Mouse (Mus musculus): ENCODE results near the gene Sec24d.

Gene Sec24d

GRCm38 (mm10) chr3:123266753-123267651, at the start of gene Sec24d:
Sec24d (plus strand) TSS chr3:123267455.
- in situ Hi-C loops (cut with MboI, MseI), result no loop called here

DNA sequence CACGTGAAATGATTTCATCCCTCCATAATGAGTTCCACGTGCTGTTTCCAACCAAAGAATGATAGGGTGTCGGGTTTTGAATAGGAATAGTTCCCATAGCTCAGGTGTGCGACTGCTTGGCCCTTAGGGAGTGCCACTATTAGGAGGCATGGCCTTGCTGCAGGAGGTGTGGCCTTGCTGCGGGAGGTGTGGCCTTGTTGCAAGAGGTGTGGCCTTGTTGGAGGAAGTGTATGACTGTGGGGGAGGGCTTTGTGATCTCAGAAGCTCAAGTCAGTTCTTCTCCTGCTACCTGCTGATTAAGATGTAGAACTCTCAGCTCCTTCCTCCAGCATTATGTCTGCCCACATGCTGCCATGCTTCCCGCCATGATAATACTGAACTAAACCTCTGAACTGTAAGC, 48.6 kb upstream of the Sec24d start:
- in situ Hi-C loops (cut with MboI, MseI), result no loop called here

DNA sequence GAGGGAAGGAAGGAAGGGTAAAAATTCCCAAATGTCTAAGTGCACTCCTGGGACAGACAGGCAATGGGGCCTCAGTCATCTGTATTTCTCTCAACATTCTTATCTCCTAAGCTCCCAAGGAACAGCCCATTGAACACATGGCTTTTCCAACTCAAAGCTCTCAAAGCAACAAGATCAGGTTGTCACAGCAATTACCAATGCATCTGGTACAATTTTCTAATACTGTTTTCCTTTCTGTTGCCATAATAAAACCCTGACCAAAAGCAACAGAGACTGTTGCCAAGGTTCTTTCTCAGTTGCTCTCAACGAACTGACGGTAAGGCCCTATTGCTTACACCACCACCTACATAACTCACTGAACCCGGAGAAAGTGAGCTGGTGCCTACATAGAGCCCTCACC, 40.0 kb upstream of the Sec24d start:
- in situ Hi-C loops (cut with MboI, MseI), result loop anchor here (5.0 kb wide), 1 partner anchor 90 kb away; no protein-coding TSS in a partner anchor

- in situ Hi-C loops (cut with MboI, MseI), result loop anchor here (10.0 kb wide), 1 partner anchor 123 kb away; no protein-coding TSS in a partner anchor
These were observed 35.6 kb upstream of the Sec24d start for GRCm38 (mm10) chr3:123231639-123232038.

GRCm38 (mm10) chr3:123234191-123234836, 32.9 kb upstream of the Sec24d start:
- in situ Hi-C loops (cut with MboI, MseI), result loop anchor here (10.0 kb wide), 1 partner anchor 120 kb away; no protein-coding TSS in a partner anchor

- in situ Hi-C loops (cut with MboI, MseI), result loop anchor here (10.0 kb wide), 1 partner anchor 119 kb away; no protein-coding TSS in a partner anchor
These were observed 31.8 kb upstream of the Sec24d start for GRCm38 (mm10) chr3:123235495-123235894.

GRCm38 (mm10) chr3:123235921-123236320, 31.3 kb upstream of the Sec24d start, which contains the start of gene Synpo2:
Synpo2 (minus strand) TSS chr3:123236149.
- in situ Hi-C loops (cut with MboI, MseI), result loop anchor here (10.0 kb wide), 1 partner anchor 119 kb away; no protein-coding TSS in a partner anchor

DNA sequence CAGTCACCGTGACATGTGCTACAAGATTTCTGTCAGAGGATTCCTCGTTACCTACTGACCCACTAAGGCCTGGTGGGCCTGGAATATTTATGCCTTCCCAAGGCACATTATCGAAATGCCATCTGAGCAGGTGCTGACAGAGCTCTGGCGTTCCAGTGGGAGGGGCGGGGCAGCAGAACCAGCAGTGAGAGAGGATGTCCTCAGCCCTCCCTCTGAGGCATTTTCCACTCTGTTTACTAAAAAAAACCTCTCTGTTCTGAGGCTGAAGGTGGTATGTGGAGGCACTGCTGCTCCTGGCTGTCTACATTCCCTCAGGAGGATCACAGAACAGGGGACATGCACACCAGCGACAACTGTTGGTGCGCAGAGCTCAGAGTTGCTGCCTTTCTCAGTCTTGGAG, 30.2 kb upstream of the Sec24d start:
- in situ Hi-C loops (cut with MboI, MseI), result loop anchor here (10.0 kb wide), 1 partner anchor 118 kb away; no protein-coding TSS in a partner anchor

DNA sequence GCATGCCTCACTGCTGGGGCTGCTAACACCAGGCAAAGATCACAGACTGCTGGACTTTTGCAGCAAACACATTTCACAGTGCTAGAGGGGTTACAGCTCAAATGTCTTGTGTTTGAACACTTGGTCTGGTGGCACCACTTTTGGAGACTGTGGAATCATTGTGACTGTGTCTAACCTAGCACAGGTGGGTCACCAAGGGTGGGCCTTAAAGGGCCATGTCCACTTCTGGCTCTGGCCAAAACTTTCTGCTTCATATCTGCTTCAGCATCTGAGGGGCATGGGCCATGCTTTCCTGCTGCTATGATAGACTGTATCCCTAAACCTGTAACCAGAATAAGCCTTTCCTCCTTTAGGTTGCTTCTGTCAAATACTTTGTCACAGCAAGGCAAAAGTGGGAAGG, 29.8 kb upstream of the Sec24d start:
- in situ Hi-C loops (cut with MboI, MseI), result loop anchor here (10.0 kb wide), 1 partner anchor 117 kb away; no protein-coding TSS in a partner anchor

GRCm38 (mm10) chr3:123244376-123244775, 22.9 kb upstream of the Sec24d start:
- in situ Hi-C loops (cut with MboI, MseI), result no loop called here

- in situ Hi-C loops (cut with MboI, MseI), result no loop called here
These were observed 21.6 kb upstream of the Sec24d start for GRCm38 (mm10) chr3:123245646-123246045.

DNA sequence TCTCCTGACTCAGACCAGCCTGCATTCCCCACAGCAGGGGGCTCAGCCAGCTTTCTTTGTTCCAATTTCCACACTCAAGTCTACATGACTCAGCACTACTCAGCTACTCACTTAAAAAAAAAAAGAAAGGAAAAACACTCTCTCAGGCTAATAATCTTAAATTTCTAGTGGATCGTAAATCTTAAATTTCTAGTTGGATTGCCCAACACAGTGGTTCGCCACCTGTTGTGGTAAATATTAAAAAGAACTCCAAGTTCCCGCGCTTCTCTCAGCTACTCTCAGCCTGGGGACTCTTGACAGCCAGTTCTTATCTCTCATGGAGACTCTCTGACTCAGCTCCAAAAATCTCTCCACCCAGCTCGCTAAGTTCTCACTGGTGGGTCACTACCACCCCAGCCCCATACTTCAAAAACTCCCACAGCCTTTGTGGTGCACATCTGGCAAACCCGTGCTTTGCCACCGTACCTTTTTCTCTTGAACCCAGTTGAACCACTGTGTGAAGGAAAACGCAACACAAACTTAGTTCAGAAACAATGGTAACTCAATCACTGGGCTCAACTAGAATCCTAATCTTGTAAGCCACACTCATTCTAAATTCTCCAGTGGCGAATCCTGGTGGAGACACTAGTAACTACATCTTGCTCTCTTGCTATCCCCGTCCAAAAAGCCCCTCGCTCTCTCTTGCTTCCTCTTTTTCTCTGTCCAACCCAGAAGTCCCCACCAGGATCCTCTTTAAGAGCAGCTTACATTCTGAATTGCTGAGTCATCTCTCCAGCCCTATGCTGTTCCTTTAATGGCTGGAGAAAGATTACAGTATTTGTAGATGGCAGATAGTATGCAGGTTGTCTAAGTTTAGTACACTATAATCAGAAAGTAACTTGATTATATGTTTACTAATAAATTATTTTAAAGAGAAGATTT, 10.8 kb upstream of the Sec24d start:
- in situ Hi-C loops (cut with MboI, MseI), result no loop called here

GRCm38 (mm10) chr3:123258709-123259108, 8.5 kb upstream of the Sec24d start:
- in situ Hi-C loops (cut with MboI, MseI), result no loop called here

DNA sequence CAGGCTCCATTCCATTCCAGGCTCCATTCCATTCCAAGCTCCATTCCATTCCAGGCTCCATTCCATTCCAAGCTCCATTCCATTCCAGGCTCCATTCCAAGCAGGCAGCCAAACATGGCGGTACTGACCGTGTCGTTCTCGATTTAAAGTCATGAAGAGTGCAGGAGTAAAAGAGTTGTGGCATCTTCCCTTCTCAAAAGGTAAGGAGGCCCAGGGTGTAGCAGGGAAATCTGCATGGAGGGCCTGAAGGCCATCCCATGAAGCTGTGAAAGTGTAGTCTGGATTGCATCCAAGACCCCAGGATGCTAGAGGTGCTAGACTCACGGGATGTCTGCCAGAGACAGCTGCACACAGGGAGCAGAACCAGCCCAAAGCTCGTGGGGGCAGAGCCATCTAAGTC, 2.5 kb upstream of the Sec24d start:
- in situ Hi-C loops (cut with MboI, MseI), result no loop called here

DNA sequence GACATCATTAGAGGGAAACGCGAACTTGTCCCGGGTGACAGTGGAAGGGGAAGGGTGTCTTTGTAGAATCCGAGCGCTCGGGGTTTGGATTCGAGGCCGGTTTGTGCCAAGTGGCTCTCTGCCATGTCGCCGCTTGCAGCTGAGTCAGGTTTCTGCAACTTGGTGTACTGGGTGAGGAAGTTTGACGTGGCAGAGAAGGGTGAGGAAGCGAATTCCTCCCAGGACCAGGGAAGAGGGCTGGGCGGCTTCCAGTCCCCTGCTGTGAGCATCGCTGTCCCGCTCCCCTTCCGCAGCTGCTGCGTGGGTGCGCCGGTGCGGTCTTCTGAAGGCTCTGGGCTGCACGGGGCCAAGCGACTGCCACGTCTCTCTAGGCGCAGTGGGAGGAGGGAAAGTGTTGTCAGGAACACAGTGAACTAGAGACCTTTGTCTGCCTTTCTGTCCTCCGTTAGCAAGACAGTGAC, 516 bp downstream of the Sec24d start:
- in situ Hi-C loops (cut with MboI, MseI), result no loop called here

- in situ Hi-C loops (cut with MboI, MseI), result loop anchor here (25.0 kb wide), 1 partner anchor 1621 kb away; the partner anchor contains the start of gene 4930432M17Rik
These were observed 15.8 kb downstream of the Sec24d start for GRCm38 (mm10) chr3:123282866-123283615.

- in situ Hi-C loops (cut with MboI, MseI), result loop anchor here (25.0 kb wide), 1 partner anchor 1622 kb away; the partner anchor contains the start of gene 4930432M17Rik
These were observed 17.0 kb downstream of the Sec24d start for GRCm38 (mm10) chr3:123284284-123284683.

DNA sequence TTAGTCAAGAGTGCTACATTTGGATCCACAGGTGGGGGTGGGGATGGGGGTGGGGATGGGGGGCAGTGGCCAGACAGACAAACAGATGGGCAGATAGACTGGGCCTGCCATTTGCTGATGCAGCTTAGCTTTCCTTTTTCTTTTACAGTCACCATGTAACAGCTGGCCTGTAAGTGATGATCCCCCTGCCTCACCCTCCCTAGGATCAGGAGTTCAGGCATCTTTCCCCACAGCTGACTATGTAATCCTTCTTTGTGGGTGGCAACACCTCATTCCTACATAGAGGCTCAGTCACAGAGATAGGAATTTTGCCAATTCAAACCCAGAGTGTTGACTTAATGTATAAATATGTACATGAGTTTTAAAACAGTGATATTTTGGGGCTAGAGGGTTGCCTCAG, 18.4 kb downstream of the Sec24d start:
- in situ Hi-C loops (cut with MboI, MseI), result loop anchor here (25.0 kb wide), 1 partner anchor 1623 kb away; the partner anchor contains the start of gene 4930432M17Rik

GRCm38 (mm10) chr3:123288856-123289570, 21.8 kb downstream of the Sec24d start:
- in situ Hi-C loops (cut with MboI, MseI), result loop anchor here (25.0 kb wide), 1 partner anchor 1627 kb away; the partner anchor contains the start of gene 4930432M17Rik
